Mouse (Mus musculus) embryonic fibroblast, embryonic 13.5 days (primary cell): ENCODE results near the gene Usp8.

Experiments used
- CTCF ChIP-seq: IDR thresholded peaks from 2 replicates; pipeline ENCODE4 v1.5.1; 2011; ENCODE audit warnings: mild to moderate bottlenecking, control low read depth, low read length, moderate library complexity, borderline replicate concordance; ENCODE audit not compliant: insufficient read depth
- POLR2A ChIP-seq: IDR thresholded peaks from 2 replicates; pipeline ENCODE4 v1.6.1; 2011; ENCODE audit warnings: low read depth, mild to moderate bottlenecking, control low read depth, low read length, moderate library complexity

DNA sequence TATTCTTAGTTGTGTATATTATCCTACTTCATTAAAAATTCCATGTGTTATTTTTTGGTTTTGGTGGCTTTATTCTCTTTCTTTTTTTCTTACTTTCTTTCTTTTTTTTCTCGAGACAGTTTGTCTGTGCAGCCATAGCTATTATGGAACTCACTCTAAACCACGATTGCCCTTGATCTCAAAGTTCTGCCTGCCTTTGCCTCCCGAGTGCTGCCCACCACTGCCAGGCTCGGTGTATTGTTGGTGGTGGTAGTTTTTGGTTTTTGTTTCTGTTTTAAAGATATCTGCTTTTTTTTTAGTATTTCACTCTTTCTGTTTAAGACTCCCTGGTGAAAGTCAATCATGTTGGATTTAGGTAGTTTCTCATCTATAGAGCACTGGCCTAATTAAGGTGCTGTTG, 1.2 kb downstream of the Usp8 start:
- TF ChIP-seq POLR2A = no peak
- no peak for TF ChIP-seq CTCF
